Mouse (Mus musculus) CD4-positive, CD25-positive, alpha-beta regulatory T cell, adult 4 months (primary cell): ENCODE data around the gene Plekhg5. TPM values are rescaled to one million over a fixed set of nuclear protein-coding genes. Genes with fewer than 3 reads are reported as not detected.

Experiments used
- ATAC-seq: one replicate; pipeline ENCODE4 v1.8.0; 2017
- polyA plus RNA-seq, 2 experiments: library from polyadenylated mRNA; unstranded; fragments of 100-300 nt; shearing (Covaris generic); gene quantifications; one replicate each; pipeline ENCODE4 v1.2.1; 2017

Plekhg5 gene
- polyA plus RNA-seq, 2 experiments from 2014 or later: 1.7 to 2.4 TPM

- ATAC-seq: no peak
Measured at GRCm38 (mm10) chr4:152070494-152071396, 1.6 kb upstream of the Plekhg5 start.

- no peak for ATAC-seq
Measured at GRCm38 (mm10) chr4:152072655-152073054, 357 bp downstream of the Plekhg5 start.

GRCm38 (mm10) chr4:152073715-152074114 lies 1.4 kb downstream of the Plekhg5 start:
- ATAC-seq: no peak

GRCm38 (mm10) chr4:152074548-152074947 lies 2.2 kb downstream of the Plekhg5 start:
- no peak for ATAC-seq

GRCm38 (mm10) chr4:152077191-152077590 lies 4.9 kb downstream of the Plekhg5 start:
- ATAC-seq: no peak

GRCm38 (mm10) chr4:152078105-152078530 lies 5.8 kb downstream of the Plekhg5 start:
- no peak for ATAC-seq

GRCm38 (mm10) chr4:152079261-152079660 lies 7.0 kb downstream of the Plekhg5 start:
- no peak for ATAC-seq

GRCm38 (mm10) chr4:152079931-152080330 lies 7.6 kb downstream of the Plekhg5 start:
- no peak for ATAC-seq

GRCm38 (mm10) chr4:152083611-152084220 lies 11.4 kb downstream of the Plekhg5 start:
- no peak for ATAC-seq

GRCm38 (mm10) chr4:152084616-152085015 lies 12.3 kb downstream of the Plekhg5 start:
- no peak for ATAC-seq

- ATAC-seq: peak; percentile 82
Measured at GRCm38 (mm10) chr4:152086505-152087210, 14.4 kb downstream of the Plekhg5 start.

- no peak for ATAC-seq
Measured at GRCm38 (mm10) chr4:152087211-152088081, 15.1 kb downstream of the Plekhg5 start.

- ATAC-seq: no peak
Measured at GRCm38 (mm10) chr4:152088133-152088532, 15.8 kb downstream of the Plekhg5 start.

- ATAC-seq: no peak
Measured at GRCm38 (mm10) chr4:152088556-152089120, 16.3 kb downstream of the Plekhg5 start.

- ATAC-seq: no peak
Measured at GRCm38 (mm10) chr4:152090191-152090590, 17.9 kb downstream of the Plekhg5 start.

GRCm38 (mm10) chr4:152092751-152093293 lies 20.5 kb downstream of the Plekhg5 start:
- no peak for ATAC-seq

GRCm38 (mm10) chr4:152094233-152094632 lies 21.9 kb downstream of the Plekhg5 start:
- ATAC-seq: no peak

GRCm38 (mm10) chr4:152095937-152096910 lies 23.9 kb downstream of the Plekhg5 start:
- ATAC-seq: peak; percentile 88

- no peak for ATAC-seq
Measured at GRCm38 (mm10) chr4:152096927-152097326, 24.6 kb downstream of the Plekhg5 start.
